ENCODE assay signal across 22 mouse cellular contexts in genomic region chr10:43695470-43695869, GRCm38 (mm10).
DNase-seq lines count a peak whose midpoint lies in the region; TF ChIP-seq lines count a peak whose summit lies in the region.
"Had no signal": no experiment of that assay in that cellular context is flagged by ENCODE, and none has a peak within 500 bp of the region (broad histone marks: within the 10 kb centered on the region; RNA-seq: fewer than 3 reads in every experiment).

No protein-coding gene starts in this region.

- peak overlapping the region; percentile 46 for H3K27ac ChIP-seq in gastrocnemius, adult 2 months
- H3K27ac ChIP-seq: heart, adult 2 months; hindbrain, embryonic 12.5 days; kidney, postnatal 0 days; layer of hippocampus, adult 2 months; limb, embryonic 13.5 days had no signal

- no peak for DNase-seq in gastrocnemius, adult 2 months
- DNase-seq in gastrocnemius, postnatal 36 days = no peak
- DNase-seq in A20 (ENCODE audit: low read depth, low spot score) = peak; percentile 40
- DNase-seq in NIH3T3 (ENCODE audit: low read depth) = peak; percentile 20
- peak; percentile 17 to 51 for DNase-seq in kidney, postnatal 4 days
- no peak for DNase-seq in ovary, postnatal 14 days (ENCODE audit: low spot score)
- DNase-seq in adrenal gland, postnatal 14 days = no peak
- DNase-seq: adrenal gland, postnatal 25 days; B cell, adult 2 months; cerebellum, adult 9-11 months; gastrocnemius, postnatal 10 days; heart, adult 2 months; layer of hippocampus, postnatal 36 days; lung, adult 2 months; lung, postnatal 14 days; thymus, adult 2 months; thymus, postnatal 4 days had no signal

- intact Hi-C loops in gastrocnemius, adult 2 months (cut with DNase I) = loop anchor here (2.0 kb wide), 1 partner anchor 43 kb away; no protein-coding TSS in a partner anchor
- intact Hi-C loops in gastrocnemius, postnatal 36 days (cut with DNase I) = no loop called here

- no peak for TF ChIP-seq CTCF in gastrocnemius, adult 2 months (IDR thresholded peaks at IDR 0.05)

- H3K4me3 ChIP-seq in gastrocnemius, adult 2 months = no peak overlapping the region
- H3K4me3 ChIP-seq: heart, adult 2 months; hindbrain, embryonic 12.5 days; layer of hippocampus, adult 2 months; limb, embryonic 13.5 days; liver, embryonic 12.5 days had no signal

Comparison
In these comparisons a context has a peak if more than half of its experiments do, and no peak if none do; other contexts are left out.
1. DNase-seq: peak in A20 (single experiment), NIH3T3 (single experiment) and kidney, postnatal 4 days (2 of 2); none in gastrocnemius, adult 2 months (single experiment), gastrocnemius, postnatal 36 days (0 of 2), ovary, postnatal 14 days (single experiment) and adrenal gland, postnatal 14 days (single experiment).